Mouse (Mus musculus): ENCODE data around the gene Ptpn12. TPM values are rescaled to one million over a fixed set of nuclear protein-coding genes. Genes with fewer than 3 reads are reported as not detected.
A peak's percentile ranks its signal among the peaks of the same experiment; 100 is the strongest.

Ptpn12 gene
- polyA plus RNA-seq, 1 experiment from 2014 or later, result 15.3 TPM

DNA sequence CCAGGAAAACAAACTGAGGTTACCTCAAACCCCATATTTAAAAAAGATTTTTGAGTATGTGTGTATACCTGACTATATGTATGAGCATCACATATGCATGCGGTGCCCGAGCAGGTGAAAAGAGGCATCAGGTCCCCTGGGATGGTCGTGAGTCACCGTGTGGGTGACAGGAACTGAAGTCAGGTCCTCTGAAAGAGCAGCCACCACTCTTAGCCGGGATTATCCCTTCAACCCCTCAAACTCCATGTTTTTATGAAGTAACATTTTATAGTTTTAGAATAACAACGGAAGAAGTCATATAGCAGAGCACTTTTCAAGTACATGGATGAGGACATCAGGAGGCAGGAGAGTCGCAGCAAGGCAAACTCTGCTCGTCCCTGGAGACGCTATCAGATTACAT is 87.2 kb downstream of the Ptpn12 start:
- ATAC-seq (replicated peaks; ENCODE audit: insufficient number of reproducible peaks, insufficient read depth, low FRiP score, low read depth), result no peak
- H3K27ac ChIP-seq, result peak overlapping the region; percentile 62
- no peak overlapping the region for H3K4me2 ChIP-seq
- no peak overlapping the region for H3K4me3 ChIP-seq
- WGBS, result 65% methylated on average over 9 of the region's 9 CpGs
- no peak overlapping the region for H3K9ac ChIP-seq
- no peaks in the 10 kb centered on the region for H3K9me3 ChIP-seq (replicated peaks)
- H3K36me3 ChIP-seq, result no peaks in the 10 kb centered on the region
- peaks cover 7% of the 10 kb centered on the region for H3K4me1 ChIP-seq (replicated peaks)
- no peaks in the 10 kb centered on the region for H3K27me3 ChIP-seq

DNA sequence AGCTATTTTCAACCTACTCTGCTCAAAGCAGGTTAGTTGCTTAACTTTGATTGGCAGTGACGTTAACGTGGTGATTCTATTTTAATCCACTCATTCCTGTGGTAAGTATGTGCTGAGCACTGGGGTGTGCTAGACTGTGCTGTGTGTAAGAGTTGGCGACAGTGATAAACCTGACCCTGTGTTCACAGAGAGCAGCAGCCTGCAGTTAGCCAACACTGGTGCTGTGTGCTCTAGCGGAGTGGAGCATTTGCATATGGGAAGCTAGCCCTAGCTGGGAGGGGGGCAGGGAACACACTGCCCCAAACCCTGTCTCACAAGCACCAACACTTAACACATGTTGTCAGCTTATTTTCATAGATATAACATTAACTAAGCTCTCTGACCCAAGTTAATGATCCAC is 87.8 kb downstream of the Ptpn12 start:
- peak; percentile 87 for ATAC-seq (replicated peaks; ENCODE audit: insufficient number of reproducible peaks, insufficient read depth, low FRiP score, low read depth)
- WGBS, result 17% methylated on average over 4 of the region's 4 CpGs
- no peak overlapping the region for H3K9ac ChIP-seq
- H3K4me1 ChIP-seq (replicated peaks), result peaks cover 7% of the 10 kb centered on the region
- peak overlapping the region; percentile 62 for H3K27ac ChIP-seq
- no peaks in the 10 kb centered on the region for H3K27me3 ChIP-seq
- no peaks in the 10 kb centered on the region for H3K36me3 ChIP-seq
- no peak overlapping the region for H3K4me3 ChIP-seq
- peak overlapping the region; percentile 31 for H3K4me2 ChIP-seq
- H3K9me3 ChIP-seq (replicated peaks), result no peaks in the 10 kb centered on the region

DNA sequence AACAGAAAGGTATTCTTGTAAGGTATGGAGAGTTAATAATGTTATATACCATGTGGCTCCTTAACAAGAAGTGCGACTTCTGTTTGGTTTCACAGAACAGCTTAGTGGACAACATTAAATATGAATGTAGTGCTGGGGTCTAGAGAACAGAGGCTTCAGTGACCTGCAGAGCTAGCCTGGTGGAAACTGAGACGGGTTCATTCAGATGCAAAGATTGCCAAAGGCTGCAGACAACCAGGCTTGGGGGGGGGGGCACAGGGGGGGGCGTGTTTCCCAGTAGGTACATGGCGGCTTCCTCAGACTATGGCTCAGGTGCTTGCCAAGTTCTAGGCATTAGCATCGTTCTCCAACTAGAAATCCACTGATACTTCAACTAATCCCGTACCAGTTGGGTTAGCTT is 91.3 kb downstream of the Ptpn12 start:
- Histone ChIP-seq H3K36me3 (no peaks in the 10 kb centered on the region), H3K4me1 (replicated peaks) (peaks cover 7% of the 10 kb centered on the region), H3K9me3 (replicated peaks) (no peaks in the 10 kb centered on the region), H3K4me2 (no peak overlapping the region), H3K9ac (no peak overlapping the region), H3K27ac (no peak overlapping the region), H3K4me3 (no peak overlapping the region), H3K27me3 (no peaks in the 10 kb centered on the region)
- ATAC-seq (replicated peaks; ENCODE audit: insufficient number of reproducible peaks, insufficient read depth, low FRiP score, low read depth), result no peak
- WGBS, result 83% methylated on average over 6 of the region's 6 CpGs

DNA sequence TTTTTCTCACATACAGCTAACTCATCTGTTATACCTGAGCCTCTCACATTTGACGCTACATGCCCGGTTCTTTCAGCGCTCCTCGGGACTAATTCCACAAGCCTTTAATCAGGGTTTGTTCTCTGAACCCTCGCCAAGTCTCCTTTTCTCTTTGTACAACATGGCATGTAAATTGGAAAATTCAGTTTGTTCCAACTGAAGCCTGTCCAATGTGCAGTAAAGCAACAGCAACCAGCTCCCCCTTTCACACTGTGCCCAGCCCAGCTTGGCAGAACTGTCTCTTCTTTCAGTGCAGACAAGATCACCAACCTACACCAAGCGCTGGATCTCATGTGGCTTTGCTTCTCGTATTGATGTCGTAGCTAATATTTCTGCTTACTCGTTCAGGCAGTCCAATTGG is 92.4 kb downstream of the Ptpn12 start:
- Histone ChIP-seq H3K4me3 (no peak overlapping the region), H3K9ac (no peak overlapping the region), H3K9me3 (replicated peaks) (no peaks in the 10 kb centered on the region), H3K36me3 (no peaks in the 10 kb centered on the region), H3K27me3 (no peaks in the 10 kb centered on the region), H3K27ac (no peak overlapping the region), H3K4me1 (replicated peaks) (peaks cover 4% of the 10 kb centered on the region), H3K4me2 (no peak overlapping the region)
- ATAC-seq (replicated peaks; ENCODE audit: insufficient number of reproducible peaks, insufficient read depth, low FRiP score, low read depth), result no peak
- WGBS, result 84% methylated on average over 9 of the region's 9 CpGs

DNA sequence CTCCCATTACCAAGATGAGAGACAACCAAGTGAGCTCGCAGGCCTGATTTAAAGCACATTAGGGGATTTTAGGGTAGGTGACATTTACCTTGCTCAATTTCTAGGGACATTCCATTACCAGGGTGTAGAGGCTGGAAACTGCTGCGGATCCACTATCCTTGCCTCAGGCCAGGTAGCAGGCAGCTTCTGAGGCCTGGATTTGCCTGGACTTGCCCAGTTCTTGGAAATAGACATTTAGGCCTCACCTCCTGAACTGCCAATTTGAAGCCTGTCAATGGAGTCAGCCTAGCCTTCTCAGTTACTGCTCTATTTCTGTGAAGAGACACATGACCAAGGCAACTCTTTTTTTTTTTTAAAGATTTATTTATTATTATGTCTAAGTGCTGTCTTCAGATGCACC is 94.8 kb downstream of the Ptpn12 start:
- no peaks in the 10 kb centered on the region for H3K4me1 ChIP-seq (replicated peaks)
- no peaks in the 10 kb centered on the region for H3K27me3 ChIP-seq

DNA sequence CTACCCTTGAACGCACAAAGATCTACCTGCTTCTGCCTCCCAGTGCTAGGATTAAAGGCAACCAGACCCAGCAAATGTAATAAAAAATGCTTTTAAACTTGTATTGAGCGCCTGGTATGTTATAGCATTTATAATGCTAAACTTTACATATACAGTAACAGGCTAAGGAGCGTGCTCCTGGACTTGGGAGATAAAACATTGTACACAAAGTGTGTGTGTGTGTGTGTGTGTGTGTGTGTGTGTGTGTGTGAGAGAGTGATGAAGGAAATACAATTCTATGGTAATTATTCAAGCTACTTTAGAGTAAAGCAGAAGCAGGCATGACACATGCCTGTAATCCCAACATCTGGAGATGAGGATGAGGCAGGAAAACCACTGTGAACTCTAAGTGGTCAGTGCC is 99.4 kb downstream of the Ptpn12 start, which contains the start of gene Rsbn1l:
Rsbn1l (minus strand) TSS at position 101 of the 400 bp plus-strand sequence.
- H3K27me3 ChIP-seq, result no peaks in the 10 kb centered on the region
- no peak within 1 kb of the TSS for H3K27ac ChIP-seq
- H3K4me2 ChIP-seq, result no peak within 1 kb of the TSS
- 93% methylated on average over 3 of the region's 3 CpGs for WGBS
- no peaks in the 10 kb centered on the region; the same call in none of the 2 replicates for H3K9me3 ChIP-seq (replicated peaks)
- peaks cover 6% of the 10 kb centered on the region; the same call in 1 of the 2 replicates for H3K36me3 ChIP-seq
- ATAC-seq (replicated peaks; ENCODE audit: insufficient number of reproducible peaks, insufficient read depth, low FRiP score, low read depth), result no peak
- H3K4me1 ChIP-seq (replicated peaks), result peaks cover 15% of the 10 kb centered on the region
- no peak within 1 kb of the TSS for H3K9ac ChIP-seq
- H3K4me3 ChIP-seq, result no peak within 1 kb of the TSS

More for the DNA sequence above, 94.8 kb downstream of the Ptpn12 start:
- H3K9me3 ChIP-seq (replicated peaks), result no peaks in the 10 kb centered on the region; the same call in none of the 2 replicates
- H3K36me3 ChIP-seq, result peaks cover 6% of the 10 kb centered on the region; the same call in 1 of the 2 replicates
- no peak overlapping the region for H3K4me3 ChIP-seq
- WGBS, result 90% methylated on average over 2 of the region's 2 CpGs
- H3K4me2 ChIP-seq, result no peak overlapping the region
- no peak overlapping the region for H3K27ac ChIP-seq
- H3K9ac ChIP-seq, result no peak overlapping the region
- ATAC-seq (replicated peaks; ENCODE audit: insufficient number of reproducible peaks, insufficient read depth, low FRiP score, low read depth), result no peak

DNA sequence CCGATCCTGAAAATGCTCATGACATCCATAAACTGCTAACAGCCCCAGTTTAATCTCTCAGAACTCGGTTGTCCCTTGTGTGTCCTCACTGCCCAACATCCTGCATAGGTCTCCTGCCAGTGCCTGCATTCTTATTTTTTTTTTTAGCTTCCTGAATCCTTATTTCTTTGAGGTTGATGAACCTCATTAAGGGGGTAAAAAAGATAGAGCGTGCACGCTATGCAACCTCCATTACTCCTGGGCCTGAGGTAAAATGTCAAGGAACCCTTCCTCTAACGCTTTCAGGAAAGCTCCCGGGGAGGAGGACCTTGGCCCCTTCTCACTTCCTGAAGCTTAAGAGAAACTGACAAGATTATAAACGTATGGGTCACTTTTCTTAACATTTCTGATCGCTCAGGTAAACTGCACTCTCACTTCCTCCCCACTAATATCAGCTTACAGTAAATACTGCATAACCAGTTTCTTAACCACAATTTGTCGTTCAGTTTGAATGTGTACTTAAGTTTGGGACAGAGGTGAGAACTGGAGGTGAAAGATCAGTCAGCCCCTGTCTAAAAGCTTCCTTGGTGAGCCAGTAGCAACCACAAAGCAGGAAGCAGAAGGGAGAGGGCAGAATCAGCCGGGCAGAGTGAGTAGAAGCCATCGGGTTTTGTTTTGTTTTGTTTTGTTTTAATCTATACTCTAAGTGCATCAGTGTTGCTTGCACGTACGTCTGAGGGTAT is 100.4 kb downstream of the Ptpn12 start:
- WGBS, result 66% methylated on average over 13 of the region's 13 CpGs
- no peak overlapping the region for H3K4me3 ChIP-seq
- H3K9me3 ChIP-seq (replicated peaks), result no peaks in the 10 kb centered on the region; the same call in none of the 2 replicates
- H3K27ac ChIP-seq, result no peak overlapping the region
- peaks cover 6% of the 10 kb centered on the region; the same call in 1 of the 2 replicates for H3K36me3 ChIP-seq
- no peak overlapping the region for H3K9ac ChIP-seq
- H3K4me1 ChIP-seq (replicated peaks), result peaks cover 15% of the 10 kb centered on the region
- no peak overlapping the region for H3K4me2 ChIP-seq
- ATAC-seq (replicated peaks; ENCODE audit: insufficient number of reproducible peaks, insufficient read depth, low FRiP score, low read depth), result no peak
- H3K27me3 ChIP-seq, result no peaks in the 10 kb centered on the region

DNA sequence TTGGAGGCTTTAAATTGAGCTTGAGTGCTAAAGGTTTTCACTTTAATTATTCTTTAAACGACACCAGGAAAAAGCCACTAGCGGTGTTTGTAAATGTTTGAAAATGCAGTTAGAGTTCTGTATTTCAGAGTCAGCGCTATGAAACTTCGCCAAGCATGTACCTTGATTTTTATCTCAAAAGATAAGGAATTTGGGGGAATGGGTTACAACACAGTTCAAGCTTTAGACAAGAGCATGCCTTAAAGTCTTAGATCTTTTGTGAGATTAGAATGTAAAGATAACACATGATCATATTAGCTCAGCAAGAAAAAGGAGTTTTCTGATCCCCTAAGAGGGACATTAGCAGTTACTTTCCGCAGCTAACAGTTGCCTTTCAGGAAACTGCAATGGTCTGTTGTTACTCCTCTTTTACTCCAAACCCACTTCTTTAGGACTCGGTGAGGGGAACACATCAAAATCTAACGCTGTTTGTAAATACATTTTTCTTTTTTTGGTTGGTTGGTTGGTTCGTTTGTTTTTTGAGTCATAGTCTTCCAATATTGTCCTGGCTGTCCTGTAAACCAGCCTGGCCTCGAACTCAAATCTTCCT is 103.3 kb downstream of the Ptpn12 start:
- H3K9ac ChIP-seq, result peak overlapping the region; percentile 66
- H3K36me3 ChIP-seq, result 0 out of 2 replicates have a peak, but pooled peaks cover 6% of the 10 kb centered on the region
- ATAC-seq (replicated peaks; ENCODE audit: insufficient number of reproducible peaks, insufficient read depth, low FRiP score, low read depth), result no peak
- 20% methylated on average over 9 of the region's 9 CpGs for WGBS
- peak overlapping the region; percentile 61 for H3K4me2 ChIP-seq
- H3K27me3 ChIP-seq, result no peaks in the 10 kb centered on the region
- H3K4me3 ChIP-seq, result peak overlapping the region; percentile 98
- H3K4me1 ChIP-seq (replicated peaks), result peaks cover 20% of the 10 kb centered on the region
- H3K9me3 ChIP-seq (replicated peaks), result no peaks in the 10 kb centered on the region; the same call in none of the 2 replicates
- peak overlapping the region; percentile 83 for H3K27ac ChIP-seq

DNA sequence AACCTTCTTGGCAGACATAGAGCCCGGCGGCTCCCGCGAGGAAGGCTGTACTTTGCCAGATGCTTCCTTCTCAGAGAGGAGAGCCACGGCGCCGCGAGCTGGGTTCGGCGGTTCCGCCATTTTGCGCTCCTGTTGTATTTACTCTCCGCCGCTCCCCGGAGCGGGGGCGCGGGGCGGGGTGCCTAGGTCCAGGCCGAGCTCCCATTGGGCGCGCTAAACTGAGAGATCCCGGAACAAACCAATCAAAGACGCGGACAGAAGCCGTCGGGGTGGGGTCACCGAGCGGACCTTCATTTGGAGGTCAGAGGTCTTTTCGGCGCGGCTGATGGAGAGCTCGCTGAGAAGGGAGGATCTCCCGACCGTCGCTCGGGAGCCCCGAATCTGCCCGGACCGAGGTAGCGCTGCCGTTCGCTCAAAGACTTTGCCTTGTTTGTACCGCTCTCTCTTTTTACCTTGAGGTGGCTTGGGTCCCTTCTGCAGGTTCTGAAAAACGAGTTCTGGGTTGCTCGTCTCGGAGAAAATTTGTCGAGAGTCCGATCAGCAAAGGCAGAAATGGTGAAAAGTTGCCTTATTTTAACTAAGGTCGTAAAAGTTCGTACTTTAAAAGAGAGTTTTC is 103.9 kb downstream of the Ptpn12 start:
- peak overlapping the region; percentile 98 for H3K4me3 ChIP-seq
- WGBS, result under 1% methylated on average over 51 of the region's 51 CpGs
- peak overlapping the region; percentile 61 for H3K4me2 ChIP-seq
- H3K36me3 ChIP-seq, result 0 out of 2 replicates have a peak, but pooled peaks cover 4% of the 10 kb centered on the region
- H3K27me3 ChIP-seq, result no peaks in the 10 kb centered on the region
- peak overlapping the region; percentile 97 for H3K27ac ChIP-seq
- H3K9ac ChIP-seq, result peak overlapping the region; percentile 98
- peak; percentile 99 for ATAC-seq (replicated peaks; ENCODE audit: insufficient number of reproducible peaks, insufficient read depth, low FRiP score, low read depth)
- peaks cover 23% of the 10 kb centered on the region for H3K4me1 ChIP-seq (replicated peaks)
- no peaks in the 10 kb centered on the region; the same call in 1 of the 2 replicates for H3K9me3 ChIP-seq (replicated peaks)

DNA sequence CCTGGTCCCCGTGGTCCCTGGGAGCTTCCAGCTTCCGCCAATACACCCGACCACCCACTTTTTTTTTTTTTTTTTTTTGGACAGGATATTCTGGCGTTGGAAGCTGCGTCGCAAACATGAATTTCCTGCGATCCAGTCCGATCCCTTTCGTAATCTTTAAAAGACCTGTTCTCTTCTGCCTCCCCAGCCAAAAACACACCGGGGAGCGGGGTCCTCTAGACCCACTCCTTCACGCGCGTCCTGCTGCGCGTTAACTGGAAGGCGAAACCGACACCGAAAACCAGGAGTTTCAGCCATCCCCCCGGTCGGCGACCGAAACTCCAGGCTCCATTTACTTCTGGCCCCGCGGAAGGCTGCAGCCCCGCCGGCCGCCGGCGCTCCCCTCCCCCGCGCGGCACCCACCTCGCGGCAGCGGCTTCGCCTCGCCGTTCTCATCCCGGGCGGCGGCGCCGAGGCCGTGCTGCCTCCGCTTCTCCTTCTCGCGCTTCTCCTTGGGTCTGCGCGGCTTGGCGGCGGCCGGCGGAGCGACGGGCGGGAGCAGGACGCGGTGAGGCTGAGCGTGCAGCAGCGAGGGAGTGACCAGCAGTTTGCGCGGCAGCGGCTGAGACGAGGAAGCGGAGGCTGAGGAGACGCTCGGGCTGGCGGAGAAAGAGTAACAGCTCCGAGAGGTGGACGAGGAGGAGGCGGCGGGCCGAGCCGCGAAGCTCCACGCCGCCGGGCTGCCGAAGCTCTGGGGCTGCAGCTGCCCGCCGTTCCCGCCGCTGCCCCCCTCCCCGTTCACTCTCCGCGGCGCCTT is 104.7 kb downstream of the Ptpn12 start:
- Histone ChIP-seq H3K36me3 (no peaks in the 10 kb centered on the region), H3K9ac (peak overlapping the region; percentile 98), H3K27ac (peak overlapping the region; percentile 97), H3K4me1 (replicated peaks) (peaks cover 26% of the 10 kb centered on the region), H3K4me3 (peak overlapping the region; percentile 98), H3K9me3 (replicated peaks) (no peaks in the 10 kb centered on the region), H3K27me3 (no peaks in the 10 kb centered on the region), H3K4me2 (peak overlapping the region; percentile 61)
- under 1% methylated on average over 88 of the region's 88 CpGs for WGBS
- ATAC-seq (replicated peaks; ENCODE audit: insufficient number of reproducible peaks, insufficient read depth, low FRiP score, low read depth), result peak; percentile 73

DNA sequence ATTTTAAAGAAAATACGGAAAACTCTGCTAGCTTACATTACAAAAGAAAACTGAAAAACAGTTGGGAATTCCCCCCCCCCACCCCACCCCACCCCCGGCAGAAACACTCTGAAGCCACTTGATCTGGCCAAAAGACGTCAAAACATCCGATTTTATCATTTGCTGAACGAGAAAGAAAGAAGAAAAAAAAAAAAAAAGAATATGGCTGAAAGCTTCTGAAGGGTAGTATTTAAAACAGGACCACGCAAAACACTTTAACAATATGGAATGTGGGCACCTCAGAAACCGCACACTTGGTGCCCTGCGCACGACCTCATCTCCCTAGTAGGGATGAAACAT is 105.2 kb downstream of the Ptpn12 start:
- peak overlapping the region; percentile 97 for H3K27ac ChIP-seq
- H3K27me3 ChIP-seq, result no peaks in the 10 kb centered on the region
- H3K4me3 ChIP-seq, result peak overlapping the region; percentile 98
- no peak for ATAC-seq (replicated peaks; ENCODE audit: insufficient number of reproducible peaks, insufficient read depth, low FRiP score, low read depth)
- WGBS, result under 1% methylated on average over 9 of the region's 9 CpGs
- peak overlapping the region; percentile 61 for H3K4me2 ChIP-seq
- peaks cover 30% of the 10 kb centered on the region for H3K4me1 ChIP-seq (replicated peaks)
- H3K9me3 ChIP-seq (replicated peaks), result no peaks in the 10 kb centered on the region
- peak overlapping the region; percentile 98 for H3K9ac ChIP-seq
- no peaks in the 10 kb centered on the region for H3K36me3 ChIP-seq

Data from heart, embryonic 15.5 days (tissue).